Mouse (Mus musculus) kidney, adult 2 months (tissue): ENCODE results near the gene Krt8. TPM values are rescaled to one million over a fixed set of nuclear protein-coding genes. Genes with fewer than 3 reads are reported as not detected.
A peak's percentile ranks its signal among the peaks of the same experiment; 100 is the strongest.

ENCODE experiments used
- DNase-seq: peaks from one replicate; pipeline ENCODE4 v3.0.0; 2021
- H3K27ac ChIP-seq: fragments of 200-500 bp; 2 replicates; pipeline ENCODE4 v1.5.1; 2012; ENCODE audit warnings: low read depth, low read length, control low read depth, inconsistent platforms; ENCODE audit not compliant: insufficient read depth
- H3K27me3 ChIP-seq: fragments of 200-500 bp; replicated peaks from 2 replicates; pipeline ENCODE4 v1.6.1; 2012; ENCODE audit warnings: mild to moderate bottlenecking, moderate library complexity, low read length, inconsistent platforms; ENCODE audit not compliant: control insufficient read depth, insufficient read depth
- H3K36me3 ChIP-seq: fragments of 200-500 bp; 2 replicates; pipeline ENCODE4 v1.6.1; 2012; ENCODE audit warnings: mild to moderate bottlenecking, moderate library complexity, low read length, inconsistent platforms; ENCODE audit not compliant: control insufficient read depth, insufficient read depth
- H3K4me1 ChIP-seq: fragments of 200-500 bp; 2 replicates; pipeline ENCODE4 v1.6.1; 2011; ENCODE audit warnings: low read length; ENCODE audit not compliant: control insufficient read depth, insufficient read depth
- H3K4me3 ChIP-seq: fragments of 200-500 bp; 2 replicates; pipeline ENCODE4 v1.5.1; 2011; ENCODE audit warnings: mild to moderate bottlenecking, low read depth, low read length, control low read depth; ENCODE audit not compliant: insufficient read depth
- CTCF ChIP-seq: fragments of 200-500 bp; conservative IDR thresholded peaks from 2 replicates; pipeline ENCODE4 v1.5.1; 2011; ENCODE audit warnings: low read depth, mild to moderate bottlenecking, control low read depth, low read length, moderate library complexity, mixed read lengths; ENCODE audit not compliant: insufficient read depth, insufficient read length
- POLR2A ChIP-seq: fragments of 200-500 bp; IDR thresholded peaks from one replicate; pipeline ENCODE4 v1.6.1; 2011; ENCODE audit warnings: low read depth, low read length, control low read depth
- WGBS: fragments of 180-500 bp; shearing (Covaris S2); methylation state at CpG from one replicate; pipeline ENCODE4 v1.1.7; 2018; 5-methylcytosine and 5-hydroxymethylcytosine counted together
- polyA plus RNA-seq: library from polyadenylated mRNA; depleted of rRNA; stranded (reverse); fragments of >200 nt; gene quantifications from 2 replicates; pipeline ENCODE4 v1.2.3, GENCODE M21; 2012

Krt8 gene
- polyA plus RNA-seq, 1 experiment = 82.8 TPM

- WGBS = 70% methylated on average over 12 of the region's 12 CpGs
- peak; percentile 20 for DNase-seq
- Histone ChIP-seq H3K27ac (peak overlapping the region; percentile 39; the same call in 1 of the 2 replicates), H3K36me3 (no peaks in the 10 kb centered on the region), H3K4me3 (no peak overlapping the region), H3K4me1 (no peaks in the 10 kb centered on the region; the same call in 1 of the 2 replicates), H3K27me3 (no peaks in the 10 kb centered on the region)
- TF ChIP-seq POLR2A (no peak), CTCF (no peak)
Observed at GRCm38 (mm10) chr15:102007097-102008069, 3.1 kb upstream of the Krt8 start.

GRCm38 (mm10) chr15:102006317-102006716 lies 2.0 kb upstream of the Krt8 start:
- DNase-seq = peak; percentile 22
- Histone ChIP-seq H3K36me3 (no peaks in the 10 kb centered on the region), H3K27ac (peak overlapping the region; percentile 50; the same call in 1 of the 2 replicates), H3K27me3 (no peaks in the 10 kb centered on the region), H3K4me1 (no peaks in the 10 kb centered on the region; the same call in 1 of the 2 replicates), H3K4me3 (no peak overlapping the region)
- no peak for TF ChIP-seq POLR2A
- TF ChIP-seq CTCF = no peak
- 47% methylated on average over 11 of the region's 11 CpGs for WGBS

DNA sequence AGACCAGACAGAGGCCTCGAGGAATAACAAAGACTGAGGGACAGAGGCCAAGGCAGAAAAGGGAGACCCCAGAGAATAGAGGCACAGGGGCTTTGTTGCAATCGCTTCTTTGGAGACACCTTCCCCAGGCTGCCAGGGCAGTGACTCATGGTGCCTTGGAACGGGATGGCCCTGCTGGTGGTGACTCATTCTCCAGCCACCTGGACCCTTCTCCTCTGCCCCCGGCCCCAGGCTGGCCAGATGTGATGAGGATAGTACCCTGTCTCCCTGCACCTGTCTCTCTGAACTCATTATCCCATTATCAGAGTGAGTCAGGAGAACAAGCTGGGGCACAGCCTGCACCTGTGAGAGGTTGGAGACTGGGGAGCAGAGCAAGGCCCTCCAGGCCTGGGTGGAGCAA lies 1.0 kb upstream of the Krt8 start:
- no peak overlapping the region for H3K27ac ChIP-seq
- H3K4me1 ChIP-seq = no peaks in the 10 kb centered on the region; the same call in 1 of the 2 replicates
- no peaks in the 10 kb centered on the region for H3K36me3 ChIP-seq
- no peaks in the 10 kb centered on the region for H3K27me3 ChIP-seq
- H3K4me3 ChIP-seq = no peak overlapping the region
- no peak for DNase-seq
- WGBS = 65% methylated on average over 4 of the region's 4 CpGs
- TF ChIP-seq CTCF = no peak
- TF ChIP-seq POLR2A = no peak

GRCm38 (mm10) chr15:102003516-102003915 lies 766 bp downstream of the Krt8 start:
- Histone ChIP-seq H3K27me3 (no peaks in the 10 kb centered on the region), H3K4me3 (peak overlapping the region; percentile 42), H3K36me3 (no peaks in the 10 kb centered on the region), H3K27ac (0 out of 2 replicates have a peak overlapping the region, but pooled peaks have one; percentile 3), H3K4me1 (no peaks in the 10 kb centered on the region; the same call in 1 of the 2 replicates)
- TF ChIP-seq POLR2A (no peak), CTCF (no peak)
- no peak for DNase-seq
- 24% methylated on average over 12 of the region's 12 CpGs for WGBS

- H3K4me3 ChIP-seq = peak overlapping the region; percentile 42
- peak; percentile 90 for DNase-seq
- no peaks in the 10 kb centered on the region; the same call in 1 of the 2 replicates for H3K4me1 ChIP-seq
- WGBS = 4% methylated on average over 34 of the region's 34 CpGs
- no peaks in the 10 kb centered on the region for H3K36me3 ChIP-seq
- 0 out of 2 replicates have a peak overlapping the region, but pooled peaks have one; percentile 6 for H3K27ac ChIP-seq
- no peaks in the 10 kb centered on the region for H3K27me3 ChIP-seq
- TF ChIP-seq CTCF (no peak), POLR2A (no peak)
Observed at GRCm38 (mm10) chr15:102002646-102003488, 1.4 kb downstream of the Krt8 start.

- no peaks in the 10 kb centered on the region for H3K27me3 ChIP-seq
- no peak for DNase-seq
- TF ChIP-seq POLR2A (no peak), CTCF (no peak)
- 86% methylated on average over 11 of the region's 11 CpGs for WGBS
- H3K4me3 ChIP-seq = no peak overlapping the region
- H3K27ac ChIP-seq = no peak overlapping the region
- no peaks in the 10 kb centered on the region; the same call in 1 of the 2 replicates for H3K4me1 ChIP-seq
- no peaks in the 10 kb centered on the region for H3K36me3 ChIP-seq
Observed at GRCm38 (mm10) chr15:101999676-102000335, 4.5 kb downstream of the Krt8 start.
